Mouse (Mus musculus) ES-E14 (cell line): ENCODE results near the gene Hpca. TPM values are rescaled to one million over a fixed set of nuclear protein-coding genes. Genes with fewer than 3 reads are reported as not detected.

ENCODE experiments used
- DNase-seq: peaks from one replicate; pipeline ENCODE4 v3.0.0-alpha.2; 2013; ENCODE audit warnings: low read depth, low spot score
- H3K27ac ChIP-seq: 2 replicates; pipeline ENCODE4 v1.5.1; 2012; ENCODE audit warnings: low read depth, mild to moderate bottlenecking, low read length, moderate library complexity, mixed read lengths; ENCODE audit not compliant: poor library complexity, insufficient read depth, severe bottlenecking
- H3K36me3 ChIP-seq: 2 replicates; pipeline ENCODE4 v1.6.1; 2012; ENCODE audit warnings: mild to moderate bottlenecking, low read length, moderate library complexity, mixed read lengths; ENCODE audit not compliant: control insufficient read depth, poor library complexity, insufficient read depth, severe bottlenecking
- H3K4me1 ChIP-seq, 2 experiments: fragments of 150-350 bp in 1 of 2; sonication (generic) in 1 of 2; 2 replicates each; pipeline ENCODE4 v1.6.1; 2012; ENCODE audit warnings: low read length in 2 of 2, mild to moderate bottlenecking in 1 of 2, mixed read lengths in 1 of 2; ENCODE audit not compliant: control insufficient read depth in 2 of 2, insufficient read depth in 2 of 2, poor library complexity in 1 of 2
- H3K4me3 ChIP-seq, 2 experiments: fragments of 150-350 bp in 1 of 2; sonication (generic) in 1 of 2; 2 replicates each; pipeline ENCODE4 v1.5.1; 2012; ENCODE audit warnings: low read length in 2 of 2, low read depth in 1 of 2, mild to moderate bottlenecking in 1 of 2, mixed read lengths in 1 of 2; ENCODE audit not compliant: insufficient read depth in 1 of 2, poor library complexity in 1 of 2, severe bottlenecking in 1 of 2
- H3K9ac ChIP-seq: 2 replicates; pipeline ENCODE4 v1.6.1; 2012; ENCODE audit warnings: low read depth, mild to moderate bottlenecking, low read length, mixed read lengths; ENCODE audit not compliant: poor library complexity, insufficient read depth, severe bottlenecking
- H3K9me3 ChIP-seq: fragments of 150-350 bp; sonication (generic); 2 replicates; pipeline ENCODE4 v1.6.1; 2012; ENCODE audit warnings: low read depth, mild to moderate bottlenecking, low read length; ENCODE audit not compliant: control insufficient read depth, insufficient read depth
- CHD2 ChIP-seq: IDR thresholded peaks from 2 replicates; pipeline ENCODE4 v1.6.1; 2014; ENCODE audit warnings: mild to moderate bottlenecking, low read depth, low read length, inconsistent platforms
- HCFC1 ChIP-seq: IDR thresholded peaks from 2 replicates; pipeline ENCODE4 v1.6.1; 2012; ENCODE audit warnings: low read length, inconsistent platforms, borderline replicate concordance; ENCODE audit not compliant: insufficient read depth
- MAFK ChIP-seq: IDR thresholded peaks from 2 replicates; pipeline ENCODE4 v1.6.1; 2014; ENCODE audit warnings: mild to moderate bottlenecking, low read depth, low read length, inconsistent platforms; ENCODE audit not compliant: insufficient read depth
- ZC3H11A ChIP-seq: IDR thresholded peaks from 2 replicates; pipeline ENCODE4 v1.6.1; 2012; ENCODE audit warnings: low read depth, mild to moderate bottlenecking, inconsistent platforms, low read length, borderline replicate concordance
- ZNF384 ChIP-seq: IDR thresholded peaks from 2 replicates; pipeline ENCODE4 v1.6.1; 2012; ENCODE audit warnings: low read depth, low read length, inconsistent platforms
- in situ Hi-C, 2 experiments: fragments of 600-800 bp; cut with MboI; formaldehyde crosslinking; loops; one replicate each; pipeline ENCODE4 v1.15.1; 2025; ENCODE audit warnings: low sequenced_read_pairs in 2 of 2, inconsistent platforms in 1 of 2; ENCODE audit not compliant: unreplicated experiment in 2 of 2
- total RNA-seq: library from RNA; depleted of rRNA; stranded (reverse); fragments of 300-350 nt; gene quantifications from 2 replicates; pipeline ENCODE4 v1.2.3, GENCODE M21; 2012

Gene Hpca
- total RNA-seq, 1 experiment, result 4.4 TPM

DNA sequence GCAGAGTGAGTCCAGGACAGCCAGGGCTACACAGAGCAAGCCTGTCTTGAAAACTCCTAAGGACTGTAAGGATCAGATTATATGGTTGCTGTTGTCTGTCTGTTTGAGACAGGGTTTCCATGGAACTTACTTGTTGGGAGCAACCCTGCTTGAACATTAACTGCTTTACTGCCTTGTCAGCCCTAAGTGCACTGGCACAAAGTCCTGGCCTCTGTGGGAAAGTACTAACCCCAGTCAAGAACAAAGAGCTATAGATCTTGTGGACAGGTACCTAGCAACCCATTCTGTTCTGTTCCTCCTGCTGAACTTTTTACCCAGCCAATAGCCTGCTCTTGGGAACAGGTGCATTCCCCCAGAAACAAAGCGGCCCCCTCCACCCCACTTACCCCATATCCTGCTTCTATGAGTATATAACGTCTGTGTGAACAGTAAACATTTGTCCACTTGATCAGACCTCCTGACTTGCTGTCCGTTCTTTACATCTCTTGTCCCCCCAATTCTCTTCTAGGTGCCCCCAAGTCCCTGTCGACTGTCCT, 29.5 kb upstream of the Hpca start:
- TF ChIP-seq ZC3H11A (no peak), HCFC1 (no peak), CHD2 (no peak), ZNF384 (no peak), MAFK (no peak)
- in situ Hi-C loops, result no loop called here
- Histone ChIP-seq H3K27ac (no peak overlapping the region), H3K9ac (no peak overlapping the region), H3K36me3 (peaks cover 19% of the 10 kb centered on the region), H3K4me3 (no peak overlapping the region), H3K9me3 (no peaks in the 10 kb centered on the region), H3K4me1 (no peaks in the 10 kb centered on the region)
- DNase-seq, result no peak

DNA sequence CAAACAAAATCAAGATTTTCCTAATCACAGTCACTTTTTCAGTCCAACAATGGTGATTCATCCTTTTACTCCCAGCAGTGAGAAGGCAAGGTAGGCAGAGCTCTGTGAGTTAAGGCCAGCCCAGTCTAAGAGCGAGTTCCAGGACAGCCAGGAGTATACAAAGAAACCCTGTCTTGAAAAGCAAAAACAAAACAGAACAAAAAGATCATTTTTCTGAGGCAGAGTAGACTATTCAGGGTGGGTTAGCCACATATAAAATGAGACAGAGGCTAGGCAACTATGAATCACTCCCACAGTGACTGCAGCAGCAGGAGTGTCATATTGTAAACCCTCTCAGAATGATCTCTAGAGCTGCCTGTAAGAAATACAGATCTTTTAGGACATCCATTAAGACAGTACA, 27.5 kb upstream of the Hpca start:
- Histone ChIP-seq H3K9ac (no peak overlapping the region), H3K4me3 (no peak overlapping the region), H3K9me3 (no peaks in the 10 kb centered on the region), H3K36me3 (peaks cover 12% of the 10 kb centered on the region), H3K4me1 (no peaks in the 10 kb centered on the region), H3K27ac (no peak overlapping the region)
- in situ Hi-C loops, result no loop called here
- TF ChIP-seq ZNF384, result no peak
- no peak for TF ChIP-seq HCFC1
- no peak for TF ChIP-seq ZC3H11A
- TF ChIP-seq MAFK, result no peak
- no peak for TF ChIP-seq CHD2
- no peak for DNase-seq

DNA sequence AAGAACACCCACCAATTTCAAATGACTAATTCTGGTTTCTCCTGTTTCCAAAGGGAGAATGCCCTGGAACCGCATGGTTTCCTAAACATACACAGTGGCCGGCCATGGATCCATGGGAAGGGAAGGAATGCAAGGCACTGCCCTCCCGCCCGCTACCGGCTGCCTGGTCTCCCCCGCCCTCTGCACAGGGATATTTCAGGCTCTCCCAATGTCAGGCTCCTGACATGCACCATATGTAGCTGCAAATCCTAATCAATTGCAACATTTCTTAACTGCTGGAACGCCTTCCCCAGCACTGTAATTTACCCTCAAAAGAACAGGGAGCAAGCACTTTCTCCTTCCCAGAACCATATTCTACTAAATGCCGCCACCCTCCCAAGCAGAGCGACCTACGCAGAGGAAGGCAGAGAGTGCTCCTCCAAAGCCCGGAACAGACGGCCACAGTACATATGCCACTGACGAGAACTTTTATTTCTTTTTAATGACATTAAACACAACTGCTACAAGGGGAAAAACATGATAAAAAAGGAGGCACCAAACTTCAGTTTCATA, 25.8 kb upstream of the Hpca start:
- Histone ChIP-seq H3K4me3 (no peak overlapping the region), H3K36me3 (peaks cover 9% of the 10 kb centered on the region), H3K9ac (no peak overlapping the region), H3K9me3 (no peaks in the 10 kb centered on the region), H3K27ac (no peak overlapping the region), H3K4me1 (no peaks in the 10 kb centered on the region)
- DNase-seq, result no peak
- TF ChIP-seq HCFC1 (no peak), MAFK (no peak), ZNF384 (no peak)
- in situ Hi-C loops, result no loop called here

DNA sequence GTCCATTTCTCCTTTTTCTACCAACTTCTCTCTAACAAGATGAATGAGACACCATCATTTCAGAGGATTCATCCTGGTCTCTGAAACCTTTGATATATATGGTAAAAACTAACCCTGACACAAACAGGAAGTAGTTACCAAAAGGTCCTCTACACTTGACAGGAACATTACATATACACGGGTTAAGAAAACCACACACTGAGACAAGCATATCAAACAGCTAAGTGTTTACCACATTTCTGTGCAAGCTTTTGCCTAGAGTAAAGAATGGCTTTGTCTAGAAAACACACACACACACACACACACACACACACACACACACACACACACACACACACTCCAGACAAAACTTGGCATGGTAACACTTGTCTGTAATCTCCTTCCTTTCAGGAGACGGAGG, 24.6 kb upstream of the Hpca start:
- no peak overlapping the region for H3K27ac ChIP-seq
- no peaks in the 10 kb centered on the region for H3K4me1 ChIP-seq
- H3K4me3 ChIP-seq, result no peak overlapping the region
- TF ChIP-seq CHD2 (no peak), ZC3H11A (no peak), HCFC1 (no peak), ZNF384 (no peak), MAFK (no peak)
- in situ Hi-C loops, result no loop called here
- no peak for DNase-seq
- no peak overlapping the region for H3K9ac ChIP-seq
- H3K36me3 ChIP-seq, result peaks cover 3% of the 10 kb centered on the region
- no peaks in the 10 kb centered on the region for H3K9me3 ChIP-seq

DNA sequence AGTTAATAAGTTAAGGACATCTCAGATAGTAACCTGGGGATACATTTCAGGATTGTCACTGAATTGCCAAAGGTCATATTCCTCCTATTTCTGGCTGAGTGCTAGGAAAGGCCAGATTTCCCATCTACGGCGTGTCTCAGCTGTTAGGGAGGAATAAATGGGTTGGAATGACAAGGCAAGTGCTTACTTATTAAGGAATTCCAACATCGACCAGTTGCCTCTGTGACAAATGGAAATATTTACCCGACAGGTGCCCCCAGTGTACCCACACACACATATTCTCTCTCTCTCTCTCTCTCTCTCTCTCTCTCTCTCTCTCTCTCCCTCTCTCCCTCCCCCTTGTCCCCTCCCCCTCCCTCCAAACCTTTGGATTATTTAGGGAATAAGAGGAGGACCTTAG, 24.1 kb upstream of the Hpca start:
- Histone ChIP-seq H3K27ac (no peak overlapping the region), H3K36me3 (peaks cover 3% of the 10 kb centered on the region), H3K4me3 (no peak overlapping the region), H3K9ac (no peak overlapping the region), H3K4me1 (no peaks in the 10 kb centered on the region), H3K9me3 (no peaks in the 10 kb centered on the region)
- in situ Hi-C loops, result no loop called here
- TF ChIP-seq CHD2 (no peak), ZC3H11A (no peak), HCFC1 (no peak), ZNF384 (no peak), MAFK (no peak)
- DNase-seq, result no peak
